Mouse (Mus musculus): ENCODE measurements around the gene Prkg1. TPM values are rescaled to one million over a fixed set of nuclear protein-coding genes. Genes with fewer than 3 reads are reported as not detected.

Gene Prkg1
- total RNA-seq, 2 experiments from 2014 or later, result not detected

DNA sequence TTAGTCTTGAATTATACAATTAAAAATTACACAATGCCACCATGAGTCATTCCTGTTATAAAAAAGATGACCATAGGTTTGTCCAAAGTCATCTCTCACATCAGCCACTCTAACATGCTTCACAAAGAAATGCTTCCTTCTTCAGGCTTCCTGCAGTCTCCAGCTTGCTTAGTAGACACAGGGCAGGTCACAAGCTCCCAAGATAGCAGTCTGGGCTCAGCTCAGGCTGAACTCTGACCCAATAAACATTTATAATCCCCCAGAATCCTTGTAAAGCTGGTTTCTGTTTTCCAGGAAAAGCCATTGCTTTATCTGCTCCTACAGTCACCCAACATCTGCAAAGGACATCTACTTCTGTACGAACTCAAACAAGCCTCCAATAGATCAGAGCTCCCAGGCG, 938.7 kb downstream of the Prkg1 start:
- no peak for ATAC-seq (replicated peaks; ENCODE audit: low FRiP score, poor library complexity, severe bottlenecking)

DNA sequence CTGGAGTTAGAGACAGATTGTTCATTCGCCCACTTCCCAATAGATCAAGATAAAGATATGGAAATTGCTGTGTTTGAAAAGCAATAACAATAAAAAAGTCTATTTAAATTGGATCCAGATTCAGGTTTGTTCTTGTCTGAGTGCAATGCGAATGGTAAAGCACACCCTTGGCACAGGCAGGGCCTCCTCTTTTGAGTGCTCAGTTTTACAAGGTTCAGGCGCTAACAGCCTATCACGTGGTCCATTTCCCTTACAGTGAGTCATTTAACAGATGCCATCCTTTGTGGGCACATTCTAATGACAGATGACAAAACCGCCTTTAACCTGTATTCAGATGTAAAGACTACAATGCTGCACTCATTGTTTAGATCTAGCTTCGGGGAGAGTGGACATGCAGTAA, 949.2 kb downstream of the Prkg1 start:
- ATAC-seq (replicated peaks; ENCODE audit: low FRiP score, poor library complexity, severe bottlenecking), result no peak

DNA sequence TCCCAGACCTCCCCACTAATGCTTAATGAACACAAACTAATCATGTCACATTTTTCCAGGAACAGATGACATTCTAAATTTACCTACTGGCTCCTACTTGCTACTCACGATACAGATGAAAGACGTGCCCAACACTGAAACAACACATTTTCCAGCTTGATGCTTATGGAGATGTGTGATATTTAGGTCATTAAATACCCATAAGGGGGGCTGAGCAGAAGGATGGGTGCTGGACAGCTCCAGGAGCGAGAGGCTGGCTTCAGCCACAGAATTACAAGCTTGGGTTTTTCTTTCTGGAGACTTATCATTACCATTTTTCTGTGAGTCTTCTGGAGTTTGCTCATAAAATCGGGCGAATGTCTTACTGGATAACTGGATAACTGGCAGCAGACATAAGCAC, 958.6 kb downstream of the Prkg1 start:
- ATAC-seq (replicated peaks; ENCODE audit: low FRiP score, poor library complexity, severe bottlenecking), result no peak

DNA sequence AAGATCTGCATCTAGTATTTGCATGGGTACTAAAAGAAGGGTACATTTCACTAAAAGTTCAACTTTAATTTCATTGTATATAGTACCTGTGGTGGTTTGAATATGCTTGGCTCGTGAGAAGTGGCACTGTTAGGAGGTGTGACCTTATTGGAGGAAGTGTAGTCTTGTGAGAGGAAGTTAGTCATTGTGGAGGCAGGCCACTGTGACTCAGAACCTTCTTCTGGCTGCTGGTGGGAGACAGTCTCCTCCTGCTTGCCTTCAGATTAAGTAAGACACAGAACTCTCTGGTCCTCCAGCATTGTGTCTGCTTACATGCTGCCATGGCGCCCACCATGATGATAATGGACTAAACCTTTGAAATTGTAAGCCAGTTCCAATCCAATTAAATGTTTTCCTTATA, 984.0 kb downstream of the Prkg1 start:
- no peak for ATAC-seq (replicated peaks; ENCODE audit: low FRiP score, poor library complexity, severe bottlenecking)

DNA sequence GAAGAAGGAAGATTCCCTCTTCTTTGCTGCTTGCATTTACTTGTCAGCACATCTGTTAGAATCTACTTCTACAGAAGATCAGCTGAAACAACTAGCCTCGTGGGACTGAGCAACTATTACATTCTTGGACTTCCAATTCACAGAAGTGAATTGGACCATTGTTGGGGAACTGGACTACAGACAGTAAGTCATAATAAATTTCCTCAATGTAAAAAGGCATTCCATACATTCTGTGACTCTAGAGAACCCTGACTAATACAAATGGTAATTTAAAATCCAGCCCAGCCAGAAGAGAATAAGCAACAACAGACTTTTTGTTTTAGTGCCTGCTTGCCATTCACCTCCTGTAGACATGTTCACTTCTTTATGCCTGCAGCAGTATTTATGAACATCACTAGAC, 996.5 kb downstream of the Prkg1 start:
- ATAC-seq (replicated peaks; ENCODE audit: low FRiP score, poor library complexity, severe bottlenecking), result no peak

DNA sequence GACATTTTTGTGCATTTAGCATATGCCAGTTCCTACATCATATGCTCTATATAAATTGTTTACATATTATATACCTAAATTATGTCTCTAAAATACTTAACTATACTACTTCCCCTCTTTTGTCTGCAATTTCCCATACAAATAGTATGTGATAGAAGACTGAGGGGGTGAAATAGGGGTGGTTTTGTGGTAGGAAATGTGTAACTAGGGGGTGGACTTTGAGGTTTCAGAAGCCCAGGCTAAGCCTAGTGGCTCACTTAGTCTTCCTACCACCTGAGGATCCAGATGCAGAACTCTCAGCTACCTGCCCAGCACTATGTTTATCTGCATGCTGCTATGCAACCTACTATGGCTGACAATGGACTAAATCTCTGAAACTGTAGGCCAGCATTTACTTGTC, 1020.4 kb downstream of the Prkg1 start:
- ATAC-seq (replicated peaks; ENCODE audit: low FRiP score, poor library complexity, severe bottlenecking), result no peak

DNA sequence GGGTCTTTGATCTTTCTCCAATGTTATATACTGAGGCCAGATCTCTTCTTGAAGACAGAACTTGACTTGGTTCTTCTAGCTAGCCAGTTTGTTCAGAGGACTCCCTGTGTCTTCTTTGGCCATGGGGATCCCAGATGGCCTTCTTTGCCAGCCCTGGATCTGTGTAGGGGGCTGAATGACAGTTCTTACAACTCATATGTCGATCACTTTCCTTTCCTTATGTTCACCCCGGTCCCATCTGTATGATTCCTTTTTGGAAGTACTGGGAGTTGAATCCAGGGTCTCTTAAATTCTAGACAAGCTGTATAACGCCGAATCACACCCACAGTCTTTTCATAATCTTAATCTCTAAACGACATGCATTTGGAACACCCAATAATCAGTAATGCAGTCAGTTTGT, 1065.7 kb downstream of the Prkg1 start:
- ATAC-seq (replicated peaks; ENCODE audit: low FRiP score, poor library complexity, severe bottlenecking), result no peak

DNA sequence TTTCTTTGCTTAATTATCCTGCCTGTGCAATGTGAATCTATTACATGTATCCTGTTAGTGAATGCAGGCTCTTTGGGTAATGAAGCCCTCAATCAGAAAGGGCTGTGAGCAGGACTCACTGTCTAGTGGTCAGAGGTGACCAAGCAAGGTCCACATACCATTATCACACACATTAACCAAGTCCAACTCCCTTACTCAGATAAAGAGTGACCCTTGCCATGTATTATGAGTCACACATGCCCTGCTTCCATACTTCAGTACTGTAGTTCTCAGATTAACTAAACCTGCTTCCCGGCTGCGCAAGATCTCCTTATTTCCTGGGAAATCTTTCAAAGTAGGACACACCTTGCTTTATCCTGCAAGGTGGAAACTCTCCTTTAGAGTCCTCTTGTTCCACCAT, 1073.6 kb downstream of the Prkg1 start:
- no peak for ATAC-seq (replicated peaks; ENCODE audit: low FRiP score, poor library complexity, severe bottlenecking)

DNA sequence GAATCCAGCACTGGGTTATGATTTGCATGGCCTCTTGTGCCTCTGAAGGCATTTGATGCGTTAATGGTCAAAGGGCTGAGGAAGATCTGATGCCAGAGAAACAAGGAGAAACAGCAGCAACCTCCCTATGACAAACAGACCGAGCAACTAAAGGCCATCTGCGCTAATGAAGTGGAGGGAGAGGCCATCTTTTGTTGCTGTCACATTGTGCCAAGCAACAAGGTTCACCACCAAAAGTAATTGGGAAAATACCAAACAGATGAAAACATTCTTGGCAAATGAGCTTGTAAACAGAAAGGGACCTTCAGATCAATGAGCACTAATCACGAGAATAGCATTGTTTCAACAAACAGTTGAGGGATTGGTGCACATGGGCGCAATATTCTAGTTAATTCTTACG, 1074.1 kb downstream of the Prkg1 start:
- no peak for ATAC-seq (replicated peaks; ENCODE audit: low FRiP score, poor library complexity, severe bottlenecking)

DNA sequence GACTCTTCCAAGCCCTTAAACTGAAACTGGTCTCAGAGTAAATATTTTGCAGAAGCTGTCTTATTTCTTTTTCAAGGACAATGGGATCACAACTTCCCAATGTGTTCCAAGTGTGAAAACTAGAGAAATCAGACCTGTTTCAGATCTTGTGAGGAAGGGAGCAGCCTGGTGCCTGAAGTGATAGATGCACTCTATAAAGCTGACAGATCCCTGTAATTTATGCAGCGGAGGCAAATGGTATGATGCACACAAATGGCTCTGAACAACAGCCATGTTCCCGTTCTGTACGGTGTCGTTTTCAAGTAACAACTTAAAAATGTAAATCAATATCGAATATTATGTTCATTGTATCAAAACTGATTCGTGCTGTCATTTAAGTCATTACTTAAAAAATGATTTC, 1076.9 kb downstream of the Prkg1 start:
- ATAC-seq (replicated peaks; ENCODE audit: low FRiP score, poor library complexity, severe bottlenecking), result no peak

DNA sequence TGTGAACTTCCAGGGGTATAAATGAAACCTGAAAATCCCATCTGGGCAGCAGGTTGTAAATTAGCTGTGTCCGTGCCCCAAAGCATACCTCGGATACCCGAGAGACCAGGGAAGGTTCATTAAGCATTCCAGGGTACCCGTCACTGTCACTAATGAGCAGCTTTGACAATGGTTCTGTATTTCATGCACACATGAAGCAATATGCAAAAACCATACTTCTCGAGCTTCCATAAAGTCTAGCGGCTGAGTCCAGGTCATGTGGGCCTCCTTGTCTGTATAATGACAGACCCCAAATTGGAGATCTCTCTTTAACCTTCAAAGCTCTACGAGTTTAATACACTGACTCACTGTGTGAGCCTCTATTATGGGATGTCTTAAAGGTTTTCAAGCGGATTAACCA, 1088.5 kb downstream of the Prkg1 start:
- ATAC-seq (replicated peaks; ENCODE audit: low FRiP score, poor library complexity, severe bottlenecking), result no peak

DNA sequence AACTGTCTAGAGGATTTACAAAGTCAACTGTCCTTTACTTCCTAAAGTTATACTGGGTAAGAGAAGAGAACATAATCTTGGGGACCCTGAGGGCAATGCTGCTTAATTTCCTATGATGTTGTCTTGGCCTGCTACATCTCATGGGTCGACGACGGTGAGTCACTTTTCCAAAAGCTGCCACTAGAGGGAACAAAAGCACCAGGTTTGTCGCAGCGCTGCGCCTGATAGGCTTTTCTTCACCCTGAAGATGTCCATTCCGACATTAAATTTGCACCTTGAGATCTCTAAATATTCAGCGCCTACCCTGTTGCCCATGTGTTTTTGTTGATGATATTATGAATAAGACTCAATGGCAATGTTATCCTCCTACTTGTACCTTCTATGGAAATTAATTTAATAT, 1100.6 kb downstream of the Prkg1 start:
- no peak for ATAC-seq (replicated peaks; ENCODE audit: low FRiP score, poor library complexity, severe bottlenecking)

DNA sequence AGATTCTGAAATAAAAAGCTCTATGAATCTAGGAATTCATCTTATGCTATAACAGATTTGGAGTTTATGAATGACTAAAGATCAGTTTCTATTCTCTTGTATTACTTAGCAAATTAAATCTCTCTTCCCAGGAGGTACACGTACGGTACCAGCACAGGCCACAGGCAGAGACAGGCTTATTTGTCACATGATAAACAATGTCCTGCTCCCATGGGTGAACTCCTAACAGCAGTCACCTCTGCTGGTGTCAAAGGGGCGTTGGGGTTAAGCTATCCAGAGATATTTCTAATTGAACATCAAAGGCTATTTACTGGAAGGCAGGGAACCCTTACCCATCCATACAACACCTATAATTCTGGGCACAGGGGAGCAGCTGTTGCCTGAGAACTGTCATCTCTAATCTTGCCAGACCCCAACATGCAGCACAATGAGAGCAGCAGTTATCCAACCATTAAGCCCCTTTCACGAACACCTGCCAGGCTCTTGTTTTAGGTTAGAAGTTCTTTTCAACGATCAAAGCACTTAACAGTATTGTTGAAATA, 1122.1 kb downstream of the Prkg1 start:
- ATAC-seq (replicated peaks; ENCODE audit: low FRiP score, poor library complexity, severe bottlenecking), result no peak

DNA sequence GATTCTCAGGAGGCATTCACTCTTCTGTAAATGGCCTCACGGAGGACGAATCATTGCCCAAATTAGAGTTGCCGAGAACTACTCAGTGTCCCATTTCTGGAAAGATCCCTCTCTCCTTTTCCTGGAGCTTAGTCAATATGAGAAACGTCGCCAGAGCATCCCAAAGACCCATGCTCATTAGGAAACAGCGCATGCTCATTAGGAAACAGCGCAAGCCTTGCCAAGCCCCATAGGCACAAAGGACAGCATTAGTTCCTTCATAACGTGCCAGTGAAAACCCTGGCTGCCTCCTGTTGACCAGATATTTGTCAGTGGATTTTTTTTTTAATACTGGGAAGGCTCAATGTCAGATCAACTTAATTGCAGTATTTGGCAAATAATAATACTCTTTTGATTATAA, 1127.4 kb downstream of the Prkg1 start:
- ATAC-seq (replicated peaks; ENCODE audit: low FRiP score, poor library complexity, severe bottlenecking), result no peak

DNA sequence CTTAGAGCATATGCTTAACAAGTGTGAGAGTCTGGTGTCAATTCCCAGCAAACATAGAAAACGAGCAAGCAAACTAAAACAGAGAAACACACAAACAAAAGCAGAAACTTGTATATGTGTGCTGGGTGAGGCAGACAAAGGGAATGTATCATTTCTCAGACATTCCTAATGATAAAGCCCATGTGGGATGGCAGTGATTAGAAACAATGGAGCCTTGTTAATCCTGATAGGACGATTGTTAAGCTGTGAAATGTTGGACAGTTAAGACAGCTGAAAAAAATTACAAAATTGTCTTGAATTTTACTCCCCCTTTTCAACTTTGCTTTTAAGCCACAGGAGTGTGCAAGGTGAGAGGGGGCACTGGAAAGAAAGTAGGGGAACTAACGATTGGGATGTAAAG, 1133.8 kb downstream of the Prkg1 start:
- ATAC-seq (replicated peaks; ENCODE audit: low FRiP score, poor library complexity, severe bottlenecking), result no peak

DNA sequence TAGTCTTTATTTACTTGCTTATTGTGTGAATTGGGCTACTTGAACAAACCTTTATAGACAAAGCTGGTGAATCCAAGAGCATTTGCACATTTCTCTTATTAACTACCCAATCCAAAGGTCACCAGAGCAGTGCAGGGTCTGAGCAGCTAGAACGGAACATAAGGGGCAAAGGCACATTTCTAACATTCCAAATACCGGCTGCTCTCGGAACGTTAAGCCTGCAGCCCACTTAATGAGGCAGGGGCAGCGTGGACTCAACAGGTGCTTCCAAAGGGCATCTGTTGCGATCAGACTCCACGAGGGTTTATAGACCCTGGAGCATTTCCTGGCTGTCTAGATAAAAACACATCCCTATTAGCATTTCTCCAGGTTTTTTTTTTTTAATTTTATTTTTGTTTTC, 1138.8 kb downstream of the Prkg1 start:
- no peak for ATAC-seq (replicated peaks; ENCODE audit: low FRiP score, poor library complexity, severe bottlenecking)

DNA sequence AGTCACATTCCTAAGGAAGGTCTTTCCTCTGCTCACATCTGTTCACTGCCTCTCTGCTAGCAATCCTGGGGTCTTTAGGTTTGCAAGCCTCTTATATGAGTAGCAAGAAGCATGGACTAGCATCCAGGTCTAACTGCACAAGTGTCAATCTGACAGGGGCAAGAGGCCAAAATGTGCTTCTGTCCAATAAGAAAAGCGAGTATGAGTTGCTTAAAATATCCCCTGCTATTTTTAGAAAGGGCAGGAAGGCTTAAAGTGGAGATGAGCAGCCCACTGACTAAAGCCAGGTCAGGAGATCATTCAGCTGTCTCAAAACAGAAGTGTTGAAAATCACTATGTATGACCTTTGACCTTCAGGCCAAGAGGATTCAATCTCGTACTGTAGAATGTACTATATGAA, 1139.4 kb downstream of the Prkg1 start:
- ATAC-seq (replicated peaks; ENCODE audit: low FRiP score, poor library complexity, severe bottlenecking), result no peak

DNA sequence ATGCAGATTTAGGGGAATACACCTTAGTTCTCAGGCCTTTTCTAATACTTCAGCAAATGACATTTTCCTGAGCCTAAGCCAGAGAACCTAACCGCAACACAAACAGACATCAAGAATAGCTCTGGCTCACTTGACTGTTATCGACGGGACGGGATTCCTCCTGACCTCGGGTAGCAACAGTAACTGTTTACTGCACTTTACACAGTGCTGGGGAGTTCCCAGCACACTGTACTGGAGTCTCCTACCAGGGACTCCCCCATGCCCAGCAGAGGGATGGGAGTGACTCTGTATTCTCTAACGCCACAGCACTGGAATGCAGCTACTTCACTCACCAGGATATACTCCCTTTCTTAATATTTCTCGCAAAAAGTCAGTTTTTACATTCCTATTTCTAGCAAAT, 1141.2 kb downstream of the Prkg1 start:
- ATAC-seq (replicated peaks; ENCODE audit: low FRiP score, poor library complexity, severe bottlenecking), result no peak

DNA sequence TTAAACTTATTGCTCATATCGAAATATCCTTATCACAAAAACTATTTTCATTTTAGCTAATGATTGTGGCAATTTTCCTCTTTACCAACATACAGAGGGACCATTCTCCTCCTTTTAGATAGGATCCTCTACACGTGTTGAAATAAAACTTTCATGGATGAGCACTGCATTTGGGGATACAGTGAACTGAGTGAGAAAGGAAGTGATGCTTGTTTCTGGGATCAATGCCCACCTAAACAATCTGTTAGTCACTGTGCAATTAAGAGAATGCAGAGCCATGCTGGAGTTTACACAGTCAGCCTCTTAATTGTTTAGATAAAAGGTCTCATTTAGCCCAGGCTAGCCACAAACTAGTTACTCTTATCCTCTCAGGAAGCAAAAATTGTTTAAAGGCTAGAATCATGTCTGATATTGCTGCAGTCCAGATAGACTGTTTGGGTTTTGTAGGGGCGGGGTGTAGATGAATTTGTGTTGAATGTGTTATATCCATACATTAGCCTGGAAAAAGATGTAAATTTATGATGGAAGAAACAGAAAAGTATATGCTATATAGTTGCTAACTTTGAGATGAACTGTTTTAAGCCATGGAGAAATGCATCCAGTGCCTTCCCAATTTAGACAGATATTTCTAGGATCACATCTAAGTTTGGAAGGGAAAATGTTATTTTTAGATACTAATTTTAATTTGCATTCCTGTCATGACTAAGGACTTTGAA, 1151.5 kb downstream of the Prkg1 start:
- no peak for ATAC-seq (replicated peaks; ENCODE audit: low FRiP score, poor library complexity, severe bottlenecking)

DNA sequence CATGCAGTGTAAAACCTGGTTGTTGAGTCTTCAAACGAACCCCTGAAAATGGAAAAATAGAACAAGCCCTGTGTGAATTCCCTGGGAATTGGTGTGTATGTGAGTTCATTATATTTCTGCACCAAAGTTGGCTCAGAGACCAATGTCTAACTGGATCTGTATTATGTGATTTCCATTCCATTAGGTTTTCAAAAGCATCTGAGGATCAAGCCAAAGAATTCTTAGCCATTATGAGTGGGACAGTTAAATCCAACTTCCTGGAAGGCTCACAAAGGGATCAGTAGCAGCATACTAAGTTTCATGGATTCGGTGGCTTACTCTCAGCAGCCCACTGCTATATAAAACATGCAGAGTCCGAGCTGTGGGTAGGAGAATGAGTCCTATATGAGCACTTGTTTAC, 1178.5 kb downstream of the Prkg1 start:
- no peak for ATAC-seq (replicated peaks; ENCODE audit: low FRiP score, poor library complexity, severe bottlenecking)

DNA sequence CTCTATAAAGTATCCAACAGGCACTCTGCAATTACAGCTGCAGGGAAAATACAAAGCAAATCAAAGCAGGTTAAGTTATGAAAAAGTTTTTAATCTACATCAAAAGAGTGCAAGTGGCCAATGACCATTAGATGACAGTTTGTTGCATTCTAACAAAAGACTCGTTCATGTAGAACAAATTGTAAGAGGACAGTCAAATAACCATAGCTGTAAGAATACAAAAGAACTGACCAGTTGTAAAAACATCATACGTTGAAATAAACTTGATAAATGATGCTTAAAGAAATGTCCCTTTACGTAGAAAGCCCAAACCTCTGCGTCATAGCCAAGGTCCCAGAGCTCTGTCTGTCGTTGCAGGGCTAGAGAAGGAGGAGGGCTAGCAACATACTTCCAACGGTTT, 1200.3 kb downstream of the Prkg1 start:
- no peak for ATAC-seq (replicated peaks; ENCODE audit: low FRiP score, poor library complexity, severe bottlenecking)

DNA sequence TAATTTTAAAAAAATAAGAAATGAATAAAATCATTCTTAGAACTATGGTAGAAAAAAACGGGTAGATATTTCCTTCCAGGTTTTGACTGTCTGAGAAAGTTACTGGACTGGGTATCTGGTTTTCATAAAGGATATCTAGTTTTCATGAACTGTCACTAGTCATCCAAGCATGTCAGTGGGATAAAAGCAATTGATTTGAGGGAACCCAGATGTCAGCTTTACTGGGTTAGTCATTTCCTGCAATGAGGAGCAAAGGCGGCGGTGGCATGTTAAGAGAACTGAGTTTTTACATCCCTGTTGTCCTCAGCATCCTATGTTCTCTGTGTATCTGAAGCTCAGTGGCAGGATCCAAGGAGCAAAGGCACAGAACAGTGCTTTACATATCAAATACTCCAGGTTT, 1201.0 kb downstream of the Prkg1 start:
- ATAC-seq (replicated peaks; ENCODE audit: low FRiP score, poor library complexity, severe bottlenecking), result no peak

Measured in erythroid progenitor cell, adult 5-6 weeks (primary cell).